Mouse (Mus musculus) thymus, postnatal 36 days (tissue): Measurements from ENCODE around the gene Lipt1.

Experiments used
- DNase-seq, 2 experiments: peaks; one replicate each; pipeline ENCODE4 v3.0.0; 2022; ENCODE audit warnings: mixed read lengths in 2 of 2

The Lipt1 gene

DNA sequence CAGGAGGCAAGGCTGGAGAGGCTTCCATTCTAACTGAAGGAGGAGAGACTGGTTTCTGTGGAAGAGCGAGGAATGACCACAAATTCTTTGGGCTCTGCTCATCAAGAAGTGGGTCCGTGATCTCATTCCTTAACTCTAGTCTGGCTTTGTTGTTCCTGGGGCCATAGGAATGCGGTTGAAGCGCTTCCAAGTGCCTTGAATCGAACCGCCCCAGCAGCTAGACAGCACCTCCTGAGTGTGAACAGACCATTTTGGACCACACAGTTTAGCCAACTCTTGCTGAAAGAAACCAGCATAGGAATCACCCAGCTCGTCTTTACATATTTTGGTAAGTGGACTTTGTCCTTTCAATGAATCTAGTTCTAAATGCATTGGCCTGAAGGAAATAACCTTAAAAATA, at the start of gene Lipt1:
TSS of gene Lipt1 (plus strand) at position 35 of the 400 bp plus-strand sequence.
- DNase-seq = no peak

- DNase-seq = no peak
Measured at GRCm38 (mm10) chr1:37831681-37832080, 39.9 kb upstream of the Lipt1 start.

- DNase-seq = no peak
Measured at GRCm38 (mm10) chr1:37846878-37847277, 24.7 kb upstream of the Lipt1 start.

GRCm38 (mm10) chr1:37850696-37851095, 20.8 kb upstream of the Lipt1 start:
- DNase-seq = no peak

DNA sequence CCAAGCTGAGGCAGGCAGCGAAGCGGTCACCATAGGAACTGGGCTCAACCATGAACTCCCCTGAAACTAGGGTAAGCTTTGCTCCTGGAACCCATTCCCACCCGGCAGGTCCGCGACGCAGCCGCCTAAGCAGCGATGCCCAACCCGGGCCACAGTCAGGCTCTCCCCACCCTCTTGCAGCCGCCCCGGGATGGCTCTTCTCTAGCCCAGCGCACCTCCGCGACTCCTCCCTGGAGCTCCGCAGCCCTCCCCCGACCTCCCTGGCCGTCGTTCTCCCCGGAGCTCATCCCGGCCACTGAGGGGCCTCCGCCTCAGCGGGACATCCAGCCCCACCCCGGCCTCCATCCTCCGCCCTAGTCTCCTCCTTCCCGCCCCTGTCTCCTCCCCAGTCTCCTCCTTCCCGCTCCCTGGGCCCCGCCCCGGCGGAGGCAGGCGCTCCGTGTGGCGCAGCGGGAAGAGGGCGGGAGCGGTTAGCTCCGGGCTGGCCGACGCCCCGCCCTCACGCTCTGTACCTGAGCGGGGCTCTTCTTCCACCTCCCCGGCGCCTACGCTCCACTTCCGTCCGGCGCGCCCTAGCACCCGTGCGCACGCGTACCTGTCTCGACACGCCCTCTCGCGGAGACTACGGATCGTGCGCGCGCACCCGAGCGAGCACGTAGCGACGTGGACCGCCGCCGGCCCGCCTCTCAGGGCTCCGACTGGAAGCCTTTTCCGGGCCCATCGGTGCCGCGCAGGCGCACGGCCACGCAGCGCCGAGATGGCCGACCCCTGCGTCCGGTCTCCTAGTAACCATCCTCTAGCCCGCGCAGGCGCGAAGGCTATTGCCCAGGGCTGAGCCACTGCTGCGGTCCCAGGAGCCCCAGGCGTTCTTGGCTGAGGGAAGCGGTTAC, 6.8 kb upstream of the Lipt1 start:
- peak; percentile 99 to 100 for DNase-seq

DNA sequence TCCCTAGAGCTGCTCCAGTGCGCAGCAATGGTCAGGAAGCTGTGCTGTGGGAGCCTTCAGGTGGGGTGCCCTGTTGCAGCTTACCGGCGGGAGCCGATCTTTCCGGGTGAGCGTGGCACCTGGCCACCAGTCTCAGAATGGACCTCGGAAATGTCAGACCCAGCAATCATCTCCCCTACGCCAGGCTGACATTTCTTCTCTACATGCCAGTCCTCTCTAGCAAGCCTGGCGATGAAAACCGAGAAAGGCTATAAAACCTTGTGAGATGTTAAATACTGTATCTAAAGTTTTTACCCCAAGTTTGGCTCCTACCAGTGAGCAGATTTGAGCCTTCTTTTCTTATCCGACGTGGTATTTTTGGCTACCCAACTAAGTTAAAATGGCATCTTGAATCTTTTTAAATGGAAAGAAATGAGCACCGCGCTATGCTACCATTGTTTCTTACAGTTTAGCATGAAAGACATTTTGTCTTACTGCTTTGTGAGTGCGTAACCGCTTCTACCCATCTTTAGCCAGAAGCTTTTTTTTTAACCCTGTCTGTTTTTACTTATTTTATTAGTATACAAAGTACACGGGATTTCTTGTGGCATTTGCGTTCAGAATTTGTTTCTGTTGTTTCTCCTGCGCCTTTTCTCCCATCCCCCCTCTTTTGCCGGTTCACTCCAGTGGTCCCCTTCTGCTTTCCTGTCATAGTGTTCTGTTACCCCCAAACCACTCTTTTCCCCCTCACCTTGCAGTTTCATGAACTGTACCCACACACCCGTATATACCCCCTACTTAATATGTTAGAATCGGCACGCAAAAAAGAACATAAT, 5.9 kb upstream of the Lipt1 start:
- DNase-seq = no peak

DNA sequence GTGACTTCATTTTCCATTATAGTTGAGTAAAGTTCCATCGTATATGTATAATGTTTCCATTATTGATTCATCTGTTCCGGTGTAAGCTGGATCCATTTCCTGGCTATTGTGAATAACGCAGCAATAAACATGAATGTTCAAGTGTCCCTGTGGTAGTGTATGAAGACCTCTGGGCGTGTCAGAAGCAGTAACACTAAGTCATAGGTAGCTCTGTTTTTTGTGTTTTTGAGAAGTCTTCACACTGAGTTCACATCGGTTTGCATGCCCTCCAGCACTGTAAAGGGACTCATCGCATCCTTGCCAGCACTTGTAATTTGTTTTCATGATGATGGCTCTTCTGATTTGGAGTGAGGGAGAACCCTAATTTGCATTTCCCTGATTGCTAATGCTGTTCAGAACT, 5.3 kb upstream of the Lipt1 start, which contains the start of gene Tsga10:
TSS of gene Tsga10 (minus strand) at position 144 of the 400 bp plus-strand sequence.
- DNase-seq = no peak

DNA sequence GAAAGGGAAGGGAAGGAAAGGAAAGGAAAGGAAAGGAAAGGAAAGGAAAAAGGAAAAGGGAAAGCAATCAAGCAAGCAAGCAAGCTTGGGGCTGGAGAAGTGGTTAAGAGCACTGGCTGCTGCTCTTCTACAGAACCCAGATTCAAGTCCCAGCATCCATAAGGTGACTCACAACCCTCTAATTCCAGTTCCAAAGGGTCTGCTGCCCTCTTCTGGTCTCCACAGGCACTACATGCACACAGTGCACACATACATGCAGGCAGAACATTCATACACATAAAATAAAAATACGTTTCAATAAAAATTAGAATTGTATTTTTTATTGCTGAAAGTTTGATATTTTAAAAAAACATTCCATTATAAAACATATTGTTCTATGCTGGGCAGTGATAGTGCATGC, 4.5 kb upstream of the Lipt1 start:
- DNase-seq = peak; percentile 52 to 57

DNA sequence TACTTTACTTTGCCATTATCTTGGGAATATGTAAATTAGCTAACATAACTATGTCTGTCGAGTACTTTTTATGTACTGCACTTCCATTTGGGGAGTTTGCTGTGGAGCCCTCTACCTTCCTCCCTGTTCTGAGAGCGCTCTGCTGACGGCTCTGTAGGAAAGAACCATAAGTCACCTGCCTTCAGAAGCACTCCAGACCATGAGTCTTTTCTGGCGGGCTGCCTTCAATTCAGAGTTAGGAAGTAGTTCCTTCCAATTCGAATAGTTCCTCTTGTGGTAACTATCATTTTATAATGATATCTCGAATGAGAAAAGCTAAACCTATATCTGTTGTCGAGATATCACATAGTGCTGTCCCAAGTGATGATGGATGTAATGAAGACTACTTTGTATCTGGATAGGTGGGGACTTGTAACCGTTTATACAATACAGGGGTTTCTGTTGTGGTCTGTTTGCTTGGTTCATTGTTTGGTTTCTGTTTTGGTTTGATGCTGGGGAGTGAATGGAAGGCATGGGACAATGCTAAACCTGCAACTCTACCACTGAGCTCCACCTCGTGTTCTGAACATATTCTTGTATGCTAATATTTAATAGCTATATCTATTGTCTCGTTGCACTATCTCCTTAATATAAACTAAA, 3.7 kb upstream of the Lipt1 start:
- DNase-seq = no peak

DNA sequence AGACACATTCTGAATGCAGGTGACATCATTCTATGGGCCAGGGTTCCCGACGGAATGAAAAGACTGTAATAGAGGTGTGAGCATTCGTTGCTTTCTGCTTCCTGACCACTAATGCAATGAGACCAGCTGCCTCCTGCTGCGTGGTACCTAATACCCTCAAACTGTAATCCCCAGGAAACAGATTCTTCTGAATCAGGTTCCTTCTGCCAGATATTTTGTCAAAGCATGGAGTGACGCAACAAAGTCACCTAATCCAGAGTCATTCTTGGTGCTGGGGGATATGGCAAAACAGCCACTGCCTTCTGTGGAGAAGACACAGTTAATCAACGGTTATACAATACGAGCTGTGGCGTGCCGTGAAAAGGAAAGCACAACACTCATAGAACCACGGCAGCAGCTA, 2.9 kb upstream of the Lipt1 start:
- no peak for DNase-seq

DNA sequence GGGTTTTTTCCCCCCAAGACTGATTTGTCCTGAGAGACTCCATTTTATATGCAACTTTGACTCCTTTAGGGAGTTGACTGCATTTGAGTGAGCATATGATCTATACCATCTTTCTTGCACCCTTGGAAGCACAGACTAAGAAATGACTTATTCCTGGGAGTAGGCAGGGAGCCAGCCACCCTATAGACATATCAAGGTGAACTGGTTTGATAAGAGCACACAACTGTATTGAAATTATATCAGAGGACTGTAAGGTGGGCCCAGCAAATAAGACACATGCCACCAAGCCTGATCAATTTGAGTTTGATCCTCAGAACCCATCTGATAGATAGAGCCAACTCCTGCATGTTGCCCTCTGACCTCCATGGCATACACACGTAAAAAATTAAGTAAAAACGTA, 2.2 kb upstream of the Lipt1 start:
- DNase-seq = no peak

DNA sequence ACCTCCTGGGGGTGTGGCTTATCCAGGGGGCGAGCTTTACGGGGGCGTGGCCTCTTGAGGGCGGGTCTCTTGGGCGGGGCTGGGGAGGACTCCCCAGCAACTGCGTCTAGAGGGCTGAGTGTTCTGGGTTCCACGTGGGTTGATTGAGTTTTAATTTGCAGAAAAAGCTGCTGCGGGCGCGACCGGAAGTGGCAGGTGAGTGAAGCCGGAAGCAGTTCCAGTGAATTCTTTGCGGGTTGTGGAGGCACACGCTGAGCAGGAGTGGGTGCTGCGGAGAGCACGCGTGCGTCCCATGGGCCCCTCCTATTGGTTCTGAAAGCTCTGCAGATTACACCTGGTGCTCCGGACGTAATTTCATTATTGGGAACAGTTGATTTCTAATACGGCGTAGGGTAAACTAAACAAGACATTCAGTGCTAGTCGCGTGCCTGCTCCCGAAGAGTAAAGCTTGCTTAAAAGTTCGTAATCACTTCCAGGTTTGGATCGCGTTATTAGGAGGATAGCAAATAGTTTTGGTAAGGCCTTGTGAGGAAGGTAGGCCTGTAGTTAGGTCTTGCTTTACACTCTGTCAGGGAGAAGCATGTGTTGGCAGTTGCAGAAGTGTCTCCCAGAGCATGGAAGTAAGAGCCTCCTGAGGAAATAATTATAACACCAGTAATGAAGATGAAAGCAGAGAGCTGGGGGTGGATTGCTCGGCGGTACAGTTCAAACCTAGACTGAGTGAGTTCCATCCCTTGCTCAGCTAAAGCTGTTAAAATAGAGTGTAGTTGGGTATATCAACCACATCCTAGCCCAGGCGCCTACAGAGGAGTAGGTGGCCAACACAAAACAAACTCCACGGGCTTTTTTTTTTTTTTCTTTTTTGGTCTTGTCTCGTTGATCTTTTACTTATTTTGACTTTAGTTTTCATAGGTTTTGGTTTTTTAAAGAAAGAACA, 861 bp downstream of the Lipt1 start:
- peak; percentile 82 to 84 for DNase-seq

GRCm38 (mm10) chr1:37873157-37873556, 1.6 kb downstream of the Lipt1 start:
- no peak for DNase-seq

GRCm38 (mm10) chr1:37877736-37878460, 6.4 kb downstream of the Lipt1 start:
- DNase-seq = no peak

DNA sequence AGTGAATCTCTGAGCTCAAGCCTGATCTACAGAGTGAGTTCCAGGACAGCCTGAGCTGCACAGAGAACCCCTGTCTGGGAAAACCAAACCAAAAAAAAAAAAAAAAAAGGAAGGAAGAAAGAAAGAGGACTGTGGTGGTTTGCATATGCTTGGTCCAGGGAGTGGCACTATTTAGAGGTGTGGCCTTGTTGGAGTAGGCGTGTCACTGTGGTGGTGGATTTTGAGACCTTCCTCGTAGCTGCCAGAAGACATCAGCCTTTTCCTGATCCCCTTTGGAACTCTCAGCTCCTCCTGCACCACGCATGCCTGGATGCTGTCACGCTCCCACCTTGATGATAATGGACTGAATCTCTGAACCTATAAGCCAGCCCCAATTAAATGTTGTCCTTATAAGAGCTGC, 11.9 kb downstream of the Lipt1 start:
- no peak for DNase-seq

DNA sequence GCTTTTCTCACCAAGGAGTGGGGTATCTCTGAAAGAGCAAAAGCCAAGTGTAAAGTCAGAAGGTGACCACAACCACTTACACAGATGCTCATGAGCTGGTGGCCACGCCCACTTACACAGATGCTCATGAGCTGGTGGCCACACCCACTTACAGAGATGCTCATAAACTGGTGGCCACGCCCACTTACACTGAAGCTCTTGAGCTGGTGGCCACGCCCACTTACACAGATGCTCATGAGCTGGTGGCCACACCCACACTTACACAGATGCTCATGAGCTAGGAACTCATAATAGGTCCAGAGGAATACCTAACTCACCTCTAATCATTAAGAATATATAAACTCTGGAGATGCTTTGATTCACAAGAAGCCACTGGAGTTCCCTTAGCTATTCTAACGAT, 12.9 kb downstream of the Lipt1 start:
- no peak for DNase-seq

DNA sequence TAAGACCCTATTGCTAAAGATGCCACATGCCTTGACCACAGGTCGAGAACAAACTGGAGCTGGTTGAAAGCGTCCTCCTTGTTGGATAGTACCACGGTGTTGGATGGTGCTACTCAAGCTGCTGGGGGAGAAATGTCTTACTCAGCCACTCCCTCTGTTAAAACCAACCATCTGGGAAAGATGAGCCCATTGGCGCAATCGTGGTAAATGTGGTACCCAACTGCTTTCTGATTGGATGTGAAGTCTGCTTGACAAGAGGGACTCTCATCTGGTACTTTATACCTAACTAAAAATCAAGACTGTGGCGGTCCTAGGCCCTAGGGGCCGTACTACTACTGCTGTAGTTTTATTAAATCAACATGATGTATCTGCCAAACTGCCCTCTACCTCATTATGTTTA, 17.7 kb downstream of the Lipt1 start:
- DNase-seq = no peak

- DNase-seq = peak; percentile 85 to 86
Measured at GRCm38 (mm10) chr1:37890025-37890652, 18.6 kb downstream of the Lipt1 start, which contains the start of the genes Mitd1 and Mrpl30. Gene Mitd1, minus strand, starts transcription at chr1:37890411. Gene Mrpl30, plus strand, starts transcription at chr1:37890477.

- no peak for DNase-seq
Measured at GRCm38 (mm10) chr1:37891400-37891799, 19.9 kb downstream of the Lipt1 start.

- no peak for DNase-seq
Measured at GRCm38 (mm10) chr1:37894606-37895005, 23.1 kb downstream of the Lipt1 start.

- no peak for DNase-seq
Measured at GRCm38 (mm10) chr1:37899816-37900215, 28.3 kb downstream of the Lipt1 start.
